ENCODE assay signal across 27 mouse cellular contexts in the genomic region with DNA sequence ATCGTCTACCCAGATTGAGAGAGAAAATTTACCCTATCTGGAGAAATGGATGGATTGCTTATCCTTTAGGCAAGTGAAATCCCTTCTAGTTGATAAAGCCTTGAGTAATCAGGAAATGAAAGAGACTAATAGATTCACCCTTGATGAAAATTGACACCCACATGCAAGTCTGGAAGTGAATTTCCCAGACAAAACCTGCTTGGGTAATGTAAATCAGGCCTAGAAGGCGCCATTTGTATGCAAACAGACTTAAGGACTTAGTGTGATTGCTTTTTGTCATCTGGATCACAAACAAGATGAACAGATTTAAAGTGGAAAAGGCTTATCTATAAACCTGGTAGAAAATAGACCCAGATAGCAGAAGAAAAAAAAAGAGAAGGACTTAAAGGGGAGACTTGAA.
DNase-seq lines count a peak whose midpoint lies in the region; ATAC-seq and TF ChIP-seq lines count a peak whose summit lies in the region.
"Had no signal": no experiment of that assay in that cellular context is flagged by ENCODE, and none has a peak within 500 bp of the region (broad histone marks: within the 10 kb centered on the region; RNA-seq: fewer than 3 reads in every experiment).

No protein-coding gene starts in this region.

- no peak overlapping the region for H3K4me2 ChIP-seq in kidney, embryonic 16.5 days (replicated peaks; ENCODE audit: low read depth, low read length)
- H3K4me2 ChIP-seq: embryonic facial prominence, embryonic 13.5 days; embryonic facial prominence, embryonic 15.5 days; forebrain, embryonic 12.5 days had no signal

- no peaks in the 10 kb centered on the region for H3K36me3 ChIP-seq in kidney, embryonic 16.5 days (ENCODE audit: insufficient read depth, low read length)
- H3K36me3 ChIP-seq: embryonic facial prominence, embryonic 13.5 days; embryonic facial prominence, embryonic 15.5 days; forebrain, embryonic 10.5 days; forebrain, embryonic 12.5 days; G1E had no signal

- H3K9ac ChIP-seq in kidney, embryonic 16.5 days (replicated peaks; ENCODE audit: low read length): no peak overlapping the region
- H3K9ac ChIP-seq: embryonic facial prominence, embryonic 13.5 days; embryonic facial prominence, embryonic 15.5 days; forebrain, embryonic 12.5 days; forebrain, postnatal 0 days had no signal

- H3K9me3 ChIP-seq in kidney, embryonic 16.5 days (ENCODE audit: low read length): no peaks in the 10 kb centered on the region
- H3K9me3 ChIP-seq: embryonic facial prominence, embryonic 13.5 days; embryonic facial prominence, embryonic 15.5 days; forebrain, embryonic 10.5 days; forebrain, embryonic 12.5 days; G1E had no signal

- ATAC-seq in kidney, embryonic 16.5 days (ENCODE audit: low FRiP score, low TSS enrichment): no peak
- ATAC-seq: activated CD4-positive, CD25-positive, alpha-beta regulatory T cell, adult 4 months; forebrain, embryonic 14.5 days; forebrain, postnatal 0 days; Patski had no signal

- no peaks in the 10 kb centered on the region for H3K27me3 ChIP-seq in kidney, embryonic 16.5 days (ENCODE audit: insufficient read depth, low read length)
- H3K27me3 ChIP-seq: embryonic facial prominence, embryonic 13.5 days; embryonic facial prominence, embryonic 15.5 days; forebrain, embryonic 12.5 days; Patski had no signal

- TF ChIP-seq POLR2A in brain, embryonic 14.5 days (IDR thresholded peaks at IDR 0.05; ENCODE audit: borderline replicate concordance, extremely low read depth, insufficient read depth, insufficient read length, poor library complexity, severe bottlenecking): no peak

- no peak overlapping the region for H3K4me3 ChIP-seq in kidney, embryonic 16.5 days (ENCODE audit: low read length)
- H3K4me3 ChIP-seq: embryonic facial prominence, embryonic 13.5 days; embryonic facial prominence, embryonic 15.5 days; erythroblast, embryonic 14.5 days; forebrain, embryonic 10.5 days; forebrain, embryonic 12.5 days had no signal

- peak overlapping the region; percentile 23; the same call in 1 of the 2 replicates for H3K27ac ChIP-seq in kidney, embryonic 16.5 days (ENCODE audit: low read length)
- H3K27ac ChIP-seq: embryonic facial prominence, embryonic 13.5 days; embryonic facial prominence, embryonic 15.5 days; forebrain, embryonic 10.5 days; forebrain, embryonic 12.5 days had no signal

- 74% methylated on average over 2 of the region's 2 CpGs for WGBS in kidney, embryonic 16.5 days

- no peaks in the 10 kb centered on the region for H3K4me1 ChIP-seq in kidney, embryonic 16.5 days (ENCODE audit: insufficient read depth, low read length)
- H3K4me1 ChIP-seq: embryonic facial prominence, embryonic 13.5 days; embryonic facial prominence, embryonic 15.5 days had no signal

- DNase-seq in kidney, postnatal 10 days: no peak
- DNase-seq in ES-CJ7 (ENCODE audit: low read depth, low spot score) (peak; percentile 70), R1 (ENCODE audit: low read depth, low spot score) (peak; percentile 48)
- DNase-seq in brain, embryonic 14.5 days (ENCODE audit: low read depth): peak; percentile 13
- no peak for DNase-seq in ovary, adult 18-20 months (ENCODE audit: low spot score)
- DNase-seq in gastrocnemius, adult 8-10 months (ENCODE audit: low spot score in 2 of 2): no peak
- DNase-seq: adrenal gland, adult 8-10 months; adrenal gland, postnatal 14 days; adrenal gland, postnatal 36 days; cerebellum, adult 11 months; cerebellum, adult 18-20 months; cerebellum, adult 8-10 months; cerebellum, adult 9-11 months; cerebellum, postnatal 14 days; cerebellum, postnatal 36 days; embryo, embryonic 11 days; forebrain, postnatal 0 days had no signal

- no peak for TF ChIP-seq CTCF in brain, embryonic 14.5 days (IDR thresholded peaks at IDR 0.05; ENCODE audit: borderline replicate concordance, extremely low read depth, insufficient read depth, insufficient read length)

Comparison
In these comparisons a context has a peak if more than half of its experiments do, and no peak if none do; other contexts are left out.
1. DNase-seq: peak in ES-CJ7 (single experiment), R1 (single experiment) and brain, embryonic 14.5 days (single experiment); none in kidney, postnatal 10 days (single experiment), ovary, adult 18-20 months (single experiment) and gastrocnemius, adult 8-10 months (0 of 2).